Mouse (Mus musculus) lung, adult 2 months (tissue): ENCODE data around the gene Phex.

Experiments
- CTCF ChIP-seq: fragments of 200-500 bp; IDR thresholded peaks from 2 replicates; pipeline ENCODE4 v1.5.1; 2011; ENCODE audit warnings: mild to moderate bottlenecking, low read length, control low read depth; ENCODE audit not compliant: insufficient read depth
- POLR2A ChIP-seq: fragments of 200-500 bp; IDR thresholded peaks from 2 replicates; pipeline ENCODE4 v1.6.1; 2011; ENCODE audit warnings: low read depth, mild to moderate bottlenecking, control low read depth, low read length, borderline replicate concordance; ENCODE audit errors: extremely low read depth

GRCm38 (mm10) chrX:157377456-157377855 lies 37.7 kb downstream of the Phex start:
- TF ChIP-seq POLR2A (no peak), CTCF (no peak)
